Mouse (Mus musculus): ENCODE results near the gene Cdh13.

The Cdh13 gene

GRCm38 (mm10) chr8:118309106-118309505 is 25.6 kb downstream of the Cdh13 start:
- DNase-seq, result no peak

- no peak for DNase-seq
Observed at GRCm38 (mm10) chr8:118313426-118314187, 30.1 kb downstream of the Cdh13 start.

GRCm38 (mm10) chr8:118314188-118314563 is 30.6 kb downstream of the Cdh13 start:
- DNase-seq, result no peak

- DNase-seq, result no peak
Observed at GRCm38 (mm10) chr8:118314932-118315331, 31.4 kb downstream of the Cdh13 start.

GRCm38 (mm10) chr8:118316440-118316839 is 32.9 kb downstream of the Cdh13 start:
- no peak for DNase-seq

- no peak for DNase-seq
Observed at GRCm38 (mm10) chr8:118320566-118320965, 37.0 kb downstream of the Cdh13 start.

GRCm38 (mm10) chr8:118323421-118323820 is 39.9 kb downstream of the Cdh13 start:
- DNase-seq, result no peak

- no peak for DNase-seq
Observed at GRCm38 (mm10) chr8:118334933-118335332, 51.4 kb downstream of the Cdh13 start.

- no peak for DNase-seq
Observed at GRCm38 (mm10) chr8:118339711-118340110, 56.2 kb downstream of the Cdh13 start.

GRCm38 (mm10) chr8:118343267-118343666 is 59.7 kb downstream of the Cdh13 start:
- no peak for DNase-seq

GRCm38 (mm10) chr8:118348710-118349489 is 65.4 kb downstream of the Cdh13 start:
- no peak for DNase-seq

- DNase-seq, result no peak
Observed at GRCm38 (mm10) chr8:118350136-118350535, 66.6 kb downstream of the Cdh13 start.

- no peak for DNase-seq
Observed at GRCm38 (mm10) chr8:118353022-118353421, 69.5 kb downstream of the Cdh13 start.

GRCm38 (mm10) chr8:118357067-118357466 is 73.5 kb downstream of the Cdh13 start:
- DNase-seq, result no peak

- DNase-seq, result no peak
Observed at GRCm38 (mm10) chr8:118357596-118357995, 74.1 kb downstream of the Cdh13 start.

GRCm38 (mm10) chr8:118363781-118364180 is 80.2 kb downstream of the Cdh13 start:
- no peak for DNase-seq

GRCm38 (mm10) chr8:118373092-118373491 is 89.6 kb downstream of the Cdh13 start:
- no peak for DNase-seq

- no peak for DNase-seq
Observed at GRCm38 (mm10) chr8:118374738-118375137, 91.2 kb downstream of the Cdh13 start.

- DNase-seq, result no peak
Observed at GRCm38 (mm10) chr8:118376791-118377190, 93.3 kb downstream of the Cdh13 start.

GRCm38 (mm10) chr8:118378985-118379384 is 95.5 kb downstream of the Cdh13 start:
- DNase-seq, result no peak

GRCm38 (mm10) chr8:118379657-118380056 is 96.1 kb downstream of the Cdh13 start:
- DNase-seq, result no peak

GRCm38 (mm10) chr8:118380058-118380457 is 96.5 kb downstream of the Cdh13 start:
- DNase-seq, result no peak

GRCm38 (mm10) chr8:118380782-118381181 is 97.2 kb downstream of the Cdh13 start:
- no peak for DNase-seq

GRCm38 (mm10) chr8:118381641-118382040 is 98.1 kb downstream of the Cdh13 start:
- no peak for DNase-seq
